Mouse (Mus musculus) embryonic facial prominence, embryonic 14.5 days (tissue): Measurements from ENCODE around the gene Klf3. TPM values are rescaled to one million over a fixed set of nuclear protein-coding genes. Genes with fewer than 3 reads are reported as not detected.

Experiments
- ATAC-seq: fragments of 200-750 bp; cut with Nextera tagmentation; 2 replicates; pipeline ENCODE4 v1.8.0; 2017; ENCODE audit warnings: low read depth, moderate number of reproducible peaks, moderate TSS enrichment
- DNase-seq: peaks from one replicate; pipeline ENCODE4 v3.0.0-alpha.2; 2015; ENCODE audit warnings: low spot score
- H3K27ac ChIP-seq: fragments of 300-500 bp; sonication (generic); replicated peaks from 2 replicates; pipeline ENCODE4 v1.5.1; 2014; ENCODE audit warnings: low read depth, mild to moderate bottlenecking, low read length, moderate library complexity
- H3K27me3 ChIP-seq: fragments of 300-500 bp; sonication (generic); replicated peaks from 2 replicates; pipeline ENCODE4 v1.6.1; 2014; ENCODE audit warnings: low read length; ENCODE audit not compliant: control insufficient read depth, insufficient read depth
- H3K36me3 ChIP-seq: fragments of 300-500 bp; sonication (generic); 2 replicates; pipeline ENCODE4 v1.6.1; 2014; ENCODE audit warnings: low read length, mixed read lengths; ENCODE audit not compliant: control insufficient read depth, insufficient read depth
- H3K4me1 ChIP-seq: fragments of 300-500 bp; sonication (generic); 2 replicates; pipeline ENCODE4 v1.6.1; 2014; ENCODE audit warnings: antibody characterized with exemption, low read length; ENCODE audit not compliant: control insufficient read depth, insufficient read depth
- H3K4me2 ChIP-seq: fragments of 300-500 bp; sonication (generic); 2 replicates; pipeline ENCODE4 v1.6.1; 2014; ENCODE audit warnings: low read depth, mild to moderate bottlenecking, low read length, moderate library complexity, mixed read lengths
- H3K4me3 ChIP-seq: fragments of 300-500 bp; sonication (generic); 2 replicates; pipeline ENCODE4 v1.5.1; 2014; ENCODE audit warnings: low read depth, mild to moderate bottlenecking, low read length
- H3K9ac ChIP-seq: fragments of 300-500 bp; sonication (generic); 2 replicates; pipeline ENCODE4 v1.6.1; 2014; ENCODE audit warnings: low read depth, mild to moderate bottlenecking, low read length, moderate library complexity, mixed read lengths
- H3K9me3 ChIP-seq: fragments of 300-500 bp; sonication (generic); 2 replicates; pipeline ENCODE4 v1.6.1; 2016; ENCODE audit warnings: low read length; ENCODE audit not compliant: control insufficient read depth
- WGBS: fragments of 180-500 bp; shearing (Covaris S2); extraction: QIAGEN DNeasy Blood & Tissue Kit; methylation state at CpG from one replicate; pipeline ENCODE4 v1.1.7; 2014; 5-methylcytosine and 5-hydroxymethylcytosine counted together
- polyA plus RNA-seq: library from polyadenylated mRNA; unstranded; fragments of >200 nt; fragmentation: Nextera tagmentation; extraction: Ambion mirVana; gene quantifications from 2 replicates; pipeline ENCODE4 v1.2.1, GENCODE M21; 2014

Gene Klf3
- polyA plus RNA-seq, 1 experiment from 2014 or later, result 65.5 TPM

DNA sequence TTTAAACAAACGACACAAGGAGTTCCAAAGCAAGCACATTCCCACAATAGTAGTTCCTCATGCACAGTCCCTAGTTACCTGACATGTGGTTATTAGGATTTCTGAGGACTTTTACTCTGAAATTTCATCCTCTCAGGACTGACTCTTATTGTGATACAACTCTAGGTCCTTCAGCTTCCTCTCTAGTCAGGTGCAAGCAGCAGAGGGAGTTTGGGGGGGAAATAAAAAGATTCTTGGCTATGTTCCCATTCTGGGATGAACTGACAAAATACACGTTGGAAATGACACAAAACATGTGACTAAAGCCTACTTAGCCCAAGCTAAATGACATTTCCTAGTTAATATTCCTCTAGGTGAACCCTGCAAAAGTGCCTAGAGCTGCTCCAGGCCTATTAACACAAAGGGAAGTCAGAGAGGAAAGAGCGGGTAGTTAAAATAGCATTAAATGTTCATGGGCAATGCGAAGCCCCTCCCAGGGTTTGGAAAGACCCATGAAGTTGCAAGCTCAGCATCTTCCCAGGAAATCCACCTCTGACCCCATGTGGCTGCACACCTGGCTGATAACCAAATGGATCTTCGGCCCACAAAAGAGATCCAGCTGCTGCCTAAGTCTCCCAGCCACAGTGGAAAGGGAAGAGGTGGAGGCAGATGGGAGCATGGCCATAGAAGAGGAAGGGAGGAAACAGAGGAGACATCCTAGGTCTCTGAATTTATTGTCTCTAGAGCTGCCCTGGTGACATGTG lies 49.6 kb downstream of the Klf3 start:
- DNase-seq (peak; percentile 81), ATAC-seq (peak; percentile 72; the same call in 1 of the 2 replicates)
- Histone ChIP-seq H3K4me2 (no peak overlapping the region), H3K27ac (peak overlapping the region; percentile 30), H3K4me3 (no peak overlapping the region), H3K9me3 (peaks cover 10% of the 10 kb centered on the region), H3K36me3 (no peaks in the 10 kb centered on the region), H3K27me3 (no peaks in the 10 kb centered on the region), H3K4me1 (no peaks in the 10 kb centered on the region), H3K9ac (no peak overlapping the region)
- 45% methylated on average over 5 of the region's 5 CpGs for WGBS

GRCm38 (mm10) chr5:64853421-64853820 lies 50.2 kb downstream of the Klf3 start:
- Histone ChIP-seq H3K4me1 (no peaks in the 10 kb centered on the region), H3K36me3 (no peaks in the 10 kb centered on the region), H3K9ac (no peak overlapping the region), H3K4me2 (no peak overlapping the region), H3K27ac (peak overlapping the region; percentile 30; the same call in 1 of the 2 replicates), H3K9me3 (peaks cover 10% of the 10 kb centered on the region), H3K4me3 (no peak overlapping the region), H3K27me3 (no peaks in the 10 kb centered on the region)
- ATAC-seq (no peak), DNase-seq (no peak)
- WGBS, result 83% methylated on average over 5 of the region's 5 CpGs

DNA sequence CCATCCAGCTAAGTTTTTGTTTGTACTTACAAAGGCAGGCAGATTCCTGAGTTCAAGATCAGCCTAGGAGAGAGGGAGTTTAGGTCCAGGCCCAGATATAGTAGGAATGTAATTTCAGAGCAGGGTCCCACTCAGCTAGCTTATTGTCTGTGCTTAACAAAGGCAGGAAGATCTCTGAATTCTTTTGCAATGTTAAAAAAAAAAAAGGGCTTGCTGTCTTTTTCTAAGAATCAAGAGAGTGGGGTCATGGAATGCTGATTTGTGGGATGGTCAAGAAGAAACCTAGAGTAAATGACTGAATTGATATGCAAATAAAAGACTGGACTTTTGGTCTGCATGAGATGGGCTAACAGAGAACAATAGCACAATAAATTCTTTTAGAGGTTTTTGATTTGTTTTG lies 52.0 kb downstream of the Klf3 start:
- no peaks in the 10 kb centered on the region for H3K27me3 ChIP-seq
- no peak overlapping the region for H3K27ac ChIP-seq
- no peak for ATAC-seq
- no peak for DNase-seq
- H3K4me2 ChIP-seq, result no peak overlapping the region
- H3K4me1 ChIP-seq, result no peaks in the 10 kb centered on the region
- H3K9ac ChIP-seq, result no peak overlapping the region
- H3K36me3 ChIP-seq, result no peaks in the 10 kb centered on the region
- peaks cover 10% of the 10 kb centered on the region for H3K9me3 ChIP-seq
- H3K4me3 ChIP-seq, result no peak overlapping the region

DNA sequence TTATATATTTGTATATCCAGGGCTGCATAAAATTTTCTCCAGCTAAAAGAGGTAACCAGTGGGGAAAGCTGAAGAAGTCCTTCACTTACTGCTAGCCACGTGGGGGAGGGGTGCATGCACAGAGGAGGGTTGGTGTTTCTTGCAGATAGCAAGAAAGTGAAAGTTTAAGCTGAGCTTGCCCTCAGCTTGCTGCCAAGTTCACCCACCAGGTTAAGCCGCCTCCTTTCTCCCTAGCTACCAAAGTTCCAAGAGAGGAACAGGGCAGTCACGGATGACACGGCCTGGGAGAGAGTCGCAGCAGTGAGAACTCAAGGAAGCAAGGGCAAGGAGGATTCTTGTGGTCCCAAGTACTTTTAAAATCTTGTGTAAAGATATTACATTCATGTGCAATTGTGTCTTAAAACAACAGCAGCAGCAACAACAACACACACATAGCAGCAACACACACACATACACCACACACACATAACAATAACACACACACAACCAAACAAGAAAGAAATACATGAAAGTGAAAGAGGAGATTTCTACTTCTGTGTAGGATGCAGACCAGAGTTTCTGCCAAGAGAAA lies 57.8 kb downstream of the Klf3 start:
- H3K27ac ChIP-seq, result peak overlapping the region; percentile 89
- no peaks in the 10 kb centered on the region for H3K36me3 ChIP-seq
- H3K4me3 ChIP-seq, result 0 out of 2 replicates have a peak overlapping the region, but pooled peaks have one; percentile 10
- peaks cover 29% of the 10 kb centered on the region for H3K4me1 ChIP-seq
- peak overlapping the region; percentile 45 for H3K9ac ChIP-seq
- no peaks in the 10 kb centered on the region for H3K27me3 ChIP-seq
- peak overlapping the region; percentile 50 for H3K4me2 ChIP-seq
- WGBS, result 33% methylated on average over 5 of the region's 5 CpGs
- no peaks in the 10 kb centered on the region for H3K9me3 ChIP-seq
- DNase-seq (no peak), ATAC-seq (no peak)

- Histone ChIP-seq H3K4me1 (peaks cover 33% of the 10 kb centered on the region), H3K27ac (peak overlapping the region; percentile 89), H3K4me3 (peak overlapping the region; percentile 10; the same call in 1 of the 2 replicates), H3K36me3 (no peaks in the 10 kb centered on the region), H3K9ac (peak overlapping the region; percentile 45; the same call in 1 of the 2 replicates), H3K9me3 (no peaks in the 10 kb centered on the region), H3K4me2 (peak overlapping the region; percentile 50), H3K27me3 (no peaks in the 10 kb centered on the region)
- DNase-seq (peak; percentile 87), ATAC-seq (peak; percentile 48)
- 26% methylated on average over 17 of the region's 17 CpGs for WGBS
These were observed 58.4 kb downstream of the Klf3 start for GRCm38 (mm10) chr5:64861471-64862199.

DNA sequence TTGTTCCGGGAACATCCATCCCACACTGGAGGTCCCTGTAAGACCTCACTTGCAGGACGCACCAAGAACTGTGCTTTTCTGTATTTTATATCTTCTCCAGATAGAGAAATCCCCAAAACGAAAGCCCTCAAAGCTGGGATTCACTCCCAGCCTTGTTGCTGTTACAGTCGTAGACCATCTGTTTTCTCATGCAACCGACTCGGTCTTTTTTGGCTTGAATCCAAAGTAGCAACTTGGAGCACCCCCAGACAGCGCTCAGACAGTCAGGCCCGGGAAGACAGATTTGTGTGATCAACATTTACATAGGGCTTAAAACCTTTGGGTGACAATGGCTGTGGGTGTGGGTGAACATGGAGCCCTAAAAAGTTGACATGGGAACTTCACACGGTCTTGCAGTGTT lies 59.1 kb downstream of the Klf3 start:
- Histone ChIP-seq H3K27me3 (no peaks in the 10 kb centered on the region), H3K9ac (0 out of 2 replicates have a peak overlapping the region, but pooled peaks have one; percentile 21), H3K4me2 (peak overlapping the region; percentile 50), H3K4me1 (peaks cover 33% of the 10 kb centered on the region), H3K4me3 (no peak overlapping the region), H3K27ac (peak overlapping the region; percentile 89), H3K9me3 (no peaks in the 10 kb centered on the region), H3K36me3 (no peaks in the 10 kb centered on the region)
- ATAC-seq (peak; percentile 74), DNase-seq (peak; percentile 91)
- 36% methylated on average over 9 of the region's 9 CpGs for WGBS

- Histone ChIP-seq H3K4me1 (peaks cover 33% of the 10 kb centered on the region), H3K4me2 (no peak overlapping the region), H3K9ac (no peak overlapping the region), H3K36me3 (no peaks in the 10 kb centered on the region), H3K9me3 (no peaks in the 10 kb centered on the region), H3K4me3 (no peak overlapping the region), H3K27ac (no peak overlapping the region), H3K27me3 (no peaks in the 10 kb centered on the region)
- 19% methylated on average over 2 of the region's 4 CpGs for WGBS
- ATAC-seq (peak; percentile 31; the same call in 1 of the 2 replicates), DNase-seq (peak; percentile 79)
These were observed 61.5 kb downstream of the Klf3 start for GRCm38 (mm10) chr5:64864699-64865108.

- Histone ChIP-seq H3K36me3 (no peaks in the 10 kb centered on the region), H3K9ac (no peak overlapping the region), H3K4me3 (no peak overlapping the region), H3K27me3 (no peaks in the 10 kb centered on the region), H3K27ac (no peak overlapping the region), H3K9me3 (no peaks in the 10 kb centered on the region), H3K4me1 (peaks cover 33% of the 10 kb centered on the region), H3K4me2 (no peak overlapping the region)
- ATAC-seq (no peak), DNase-seq (no peak)
- WGBS, result 71% methylated on average over 12 of the region's 12 CpGs
These were observed 62.2 kb downstream of the Klf3 start for GRCm38 (mm10) chr5:64865219-64865964.
